Mouse (Mus musculus): Measurements from ENCODE around the gene Pparg. TPM values are rescaled to one million over a fixed set of nuclear protein-coding genes. Genes with fewer than 3 reads are reported as not detected.

Pparg gene
- total and polyA plus RNA-seq, 3 experiments: not detected

DNA sequence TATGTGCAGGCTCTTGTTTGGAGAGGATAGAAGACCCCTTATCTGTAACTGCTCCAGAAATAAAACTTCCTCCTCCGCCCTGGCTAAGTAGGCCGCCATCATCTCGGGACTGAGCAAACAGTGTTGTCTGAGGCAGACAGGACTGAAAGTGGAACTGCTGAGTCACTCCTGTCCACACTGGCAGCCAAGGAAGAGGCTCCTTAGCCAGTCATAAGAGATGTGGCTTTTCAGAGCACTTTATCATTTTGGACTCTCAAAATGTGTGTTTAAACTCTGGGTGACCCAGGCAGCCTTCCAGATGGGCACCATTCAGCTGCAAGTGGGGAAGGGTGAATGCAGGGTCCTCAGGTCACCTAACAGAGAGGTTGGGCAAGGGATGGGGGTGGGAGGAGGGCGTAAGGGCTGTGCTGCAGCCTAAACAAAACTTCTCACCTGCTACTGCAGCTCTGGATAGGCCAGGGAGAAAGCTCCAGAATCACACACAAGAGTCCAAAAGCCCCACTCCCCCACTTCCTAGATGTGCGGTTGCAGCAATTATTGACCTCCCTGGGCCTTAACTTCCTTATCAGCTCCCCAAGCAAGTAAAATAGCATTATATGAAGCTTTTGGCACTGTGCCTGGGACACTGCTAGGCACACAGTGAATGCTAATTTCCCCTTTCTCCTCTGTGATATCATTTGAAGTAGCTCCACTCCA lies 119.7 kb downstream of the Pparg start:
- Histone ChIP-seq H3K4me1 (ENCODE audit: control insufficient read depth in 1 of 2, insufficient read depth in 2 of 2) (peaks cover 15 to 33% of the 10 kb centered on the region in 2 experiments), H3K79me2 (replicated peaks; ENCODE audit: control insufficient read depth, extremely low read depth, insufficient read depth, poor library complexity, severe bottlenecking) (no peaks in the 10 kb centered on the region), H3K27ac (ENCODE audit: insufficient read depth, low read depth) (no peak overlapping the region), H3K9me3 (replicated peaks; ENCODE audit: low read length) (no peaks in the 10 kb centered on the region), H3K4me2 (ENCODE audit: insufficient read depth, low read depth, poor library complexity, severe bottlenecking) (peak overlapping the region; percentile 55; the same call in 1 of the 2 replicates), H3K27me3 (replicated peaks) (no peaks in the 10 kb centered on the region), H3K4me3 (replicated peaks in 1 of 3; ENCODE audit: low read depth in 2 of 3, low read length in 2 of 3, poor library complexity in 1 of 3) (no peak overlapping the region), H3K36me3 (replicated peaks in 1 of 2; ENCODE audit: control insufficient read depth in 1 of 2, insufficient read depth in 1 of 2, low read length in 1 of 2) (no peaks in the 10 kb centered on the region), H3K9ac (ENCODE audit: insufficient read depth, low read depth) (0 out of 2 replicates have a peak overlapping the region, but pooled peaks have one; percentile 18)
- dilution Hi-C loops (cut with MboI; ENCODE audit: extremely low pct_ligation_motif_present, extremely low pct_unique_long_range_greater_than_20kb, low sequenced_read_pairs): no loop called here
- in situ Hi-C loops (cut with MboI; ENCODE audit: low pct_ligation_motif_present, low pct_unique_long_range_greater_than_20kb, low sequenced_read_pairs): no loop called here
- TF ChIP-seq MAX (IDR thresholded peaks at IDR 0.05; ENCODE audit: low read length) (no peak), JUND (conservative IDR thresholded peaks at IDR 0.05; ENCODE audit: low read depth, low read length) (peak; percentile 34; the same call in 1 of the 2 replicates), UBTF (IDR thresholded peaks at IDR 0.05; ENCODE audit: low read depth, low read length) (no peak), MAFK (IDR thresholded peaks at IDR 0.05; ENCODE audit: insufficient replicate concordance, low read length) (peak; percentile 92), ZC3H11A (IDR thresholded peaks at IDR 0.05; ENCODE audit: low read depth, low read length) (no peak), CHD2 (IDR thresholded peaks at IDR 0.05; ENCODE audit: low read length) (no peak), EP300 (IDR thresholded peaks at IDR 0.05; ENCODE audit: low read length) (peak; percentile 75), POLR2A (IDR thresholded peaks at IDR 0.05; ENCODE audit: low read depth, low read length) (peak; percentile 47; the same call in 1 of the 2 replicates), HCFC1 (IDR thresholded peaks at IDR 0.05; ENCODE audit: low read depth, low read length) (no peak), POLR2AphosphoS2 (IDR thresholded peaks at IDR 0.05; ENCODE audit: low read depth, low read length) (no peak), ELF1 (IDR thresholded peaks at IDR 0.05; ENCODE audit: low read depth, low read length) (0 out of 2 replicates have a peak, but pooled peaks have one; percentile 27), RCOR1 (conservative IDR thresholded peaks at IDR 0.05; ENCODE audit: low read depth, low read length) (no peak; the same call in 1 of the 2 replicates), PAX5 (IDR thresholded peaks at IDR 0.05; ENCODE audit: low read length) (no peak), TCF12 (IDR thresholded peaks at IDR 0.05; ENCODE audit: low read depth, low read length) (peak; percentile 76), ZNF384 (IDR thresholded peaks at IDR 0.05; ENCODE audit: low read depth, low read length) (no peak), KAT2A (IDR thresholded peaks at IDR 0.05; ENCODE audit: insufficient replicate concordance, low read length) (no peak), CHD1 (IDR thresholded peaks at IDR 0.05; ENCODE audit: low read depth, low read length) (no peak; the same call in 1 of the 2 replicates), E2F4 (IDR thresholded peaks at IDR 0.05; ENCODE audit: insufficient replicate concordance, low read depth, low read length) (no peak), NRF1 (IDR thresholded peaks at IDR 0.05; ENCODE audit: low read depth, low read length) (no peak), CTCF (conservative IDR thresholded peaks at IDR 0.05 in 1 of 2, IDR thresholded peaks at IDR 0.05 in 1 of 2; ENCODE audit: low read depth in 2 of 2, low read length in 2 of 2) (no peak), MYC (IDR thresholded peaks at IDR 0.05; ENCODE audit: low read depth, low read length) (no peak), MEF2A (IDR thresholded peaks at IDR 0.05; ENCODE audit: borderline replicate concordance, low read depth, low read length) (0 out of 2 replicates have a peak, but pooled peaks have one; percentile 36), TBP (conservative IDR thresholded peaks at IDR 0.05; ENCODE audit: low read depth, low read length) (0 out of 2 replicates have a peak, but pooled peaks have one; percentile 37), SIN3A (IDR thresholded peaks at IDR 0.05; ENCODE audit: low read length) (peak; percentile 36; the same call in 1 of the 2 replicates), BHLHE40 (IDR thresholded peaks at IDR 0.05; ENCODE audit: low read depth, low read length) (peak; percentile 36; the same call in 1 of the 2 replicates), USF2 (conservative IDR thresholded peaks at IDR 0.05; ENCODE audit: low read depth, low read length) (no peak), IRF4 (IDR thresholded peaks at IDR 0.05; ENCODE audit: low read depth, low read length) (peak; percentile 83), GABPA (IDR thresholded peaks at IDR 0.05; ENCODE audit: insufficient replicate concordance, low read depth, low read length) (no peak), MXI1 (IDR thresholded peaks at IDR 0.05; ENCODE audit: low read depth, low read length) (peak; percentile 30; the same call in 1 of the 2 replicates), JUN (IDR thresholded peaks at IDR 0.05; ENCODE audit: insufficient read depth, low read depth, low read length) (peak; percentile 61), ETS1 (conservative IDR thresholded peaks at IDR 0.05; ENCODE audit: low read depth, low read length) (peak; percentile 54), SMC3 (IDR thresholded peaks at IDR 0.05; ENCODE audit: low read depth, low read length) (no peak), MAZ (IDR thresholded peaks at IDR 0.05; ENCODE audit: low read depth, low read length) (no peak), USF1 (IDR thresholded peaks at IDR 0.05; ENCODE audit: low read depth, low read length) (no peak), ZMIZ1 (IDR thresholded peaks at IDR 0.05; ENCODE audit: low read depth, low read length) (no peak), RAD21 (IDR thresholded peaks at IDR 0.05; ENCODE audit: low read depth, low read length) (no peak), ZKSCAN1 (IDR thresholded peaks at IDR 0.05; ENCODE audit: borderline replicate concordance, low read depth, low read length) (no peak), NELFE (IDR thresholded peaks at IDR 0.05; ENCODE audit: low read depth, low read length) (0 out of 2 replicates have a peak, but pooled peaks have one; percentile 43)
- peak; percentile 77 for DNase-seq (ENCODE audit: extremely low read depth)
